Mouse (Mus musculus) thymus, adult 18-20 months (tissue): Measurements from ENCODE around the gene Gm21725.
"Not testable (repeated sequence)": the region's sequence is repeated elsewhere in the genome, so short reads cannot be mapped to it uniquely, and the experiment has no call there.

ENCODE experiments used
- DNase-seq, 2 experiments: peaks; one replicate each; pipeline ENCODE4 v3.0.0; 2022; ENCODE audit warnings: mixed read lengths in 2 of 2

The Gm21725 gene

GRCm38 (mm10) chrY:13348963-13349362 is at the start of gene Gm21725:
Gene Gm21725, minus strand, starts transcription at chrY:13349063.
- not testable (repeated sequence) for DNase-seq
